Mouse (Mus musculus) C3H10T1/2 (cell line): Measurements from ENCODE around the gene Rin2. TPM values are rescaled to one million over a fixed set of nuclear protein-coding genes. Genes with fewer than 3 reads are reported as not detected.

Experiments used
- polyA plus RNA-seq, 2 experiments: library from polyadenylated mRNA; unstranded; fragments of >200 nt; fragmentation: generic; extraction: Trizol; gene quantifications; one replicate each; pipeline ENCODE4 v1.2.1; 2012; ENCODE audit warnings: missing spikeins in 2 of 2

Rin2 gene
- 10 to 100 TPM in 1 of 2 experiments, under 1 TPM in 1; 0.87 to 26.2 TPM for polyA plus RNA-seq

DNA sequence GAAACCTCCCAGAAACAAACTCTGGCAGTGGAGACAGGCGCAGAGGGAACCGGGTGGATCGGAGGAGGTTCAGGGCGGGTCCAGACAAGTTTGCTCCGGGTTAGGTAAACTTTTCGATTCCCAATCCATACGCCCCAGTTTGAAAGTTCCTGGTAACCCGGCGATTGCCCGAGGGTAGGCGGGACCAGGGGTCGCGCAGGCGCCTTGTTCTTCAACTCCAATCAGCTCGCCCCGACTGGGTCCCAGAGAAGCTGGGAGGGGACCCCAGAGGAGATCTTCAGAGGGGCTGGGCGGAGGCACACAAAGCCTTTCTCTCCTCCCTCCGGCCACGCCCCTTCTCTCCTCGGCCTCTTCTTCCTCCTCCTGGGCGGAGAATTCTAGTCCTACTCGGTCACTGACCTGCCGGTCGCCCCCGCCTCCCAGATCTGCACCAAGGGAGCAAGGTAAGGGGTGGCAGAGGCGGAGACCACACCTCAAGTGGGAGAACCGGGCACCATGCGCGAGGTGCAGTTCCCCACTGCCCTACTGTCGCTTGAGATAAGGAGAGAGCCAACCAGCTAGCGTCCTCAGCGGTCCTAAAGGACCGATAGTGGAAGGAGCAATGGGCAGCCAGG is at the start of gene Rin2:
TSS of gene Rin2 (plus strand) at position 74 of the 614 bp plus-strand sequence.

DNA sequence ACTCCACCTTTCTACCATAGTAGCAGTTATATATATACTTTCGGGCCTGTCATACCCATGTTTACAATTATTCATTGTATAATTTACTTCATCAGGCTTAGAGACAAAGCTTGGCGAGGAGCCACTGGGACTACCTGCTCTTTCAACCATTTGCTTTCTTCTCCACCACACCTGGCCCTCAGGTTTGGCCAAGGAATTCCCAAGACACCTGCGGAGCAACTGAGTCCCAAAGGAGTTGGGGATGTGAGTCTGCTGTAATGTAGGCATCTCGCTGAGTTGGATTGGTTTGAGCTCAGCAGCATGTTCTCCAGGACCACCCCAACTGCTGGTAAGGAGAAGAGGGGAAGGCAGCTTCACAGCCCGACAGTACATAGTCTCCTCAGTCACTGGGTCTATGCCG is 226.8 kb downstream of the Rin2 start, which contains the start of gene Naa20:
TSS of gene Naa20 (plus strand) at position 239 of the 400 bp plus-strand sequence.

GRCm38 (mm10) chr2:145934339-145935231 is 259.6 kb downstream of the Rin2 start, which contains the start of the genes Cfap61 and Crnkl1:
TSS of gene Cfap61 (plus strand) at chr2:145934784.
TSS of gene Crnkl1 (minus strand) at chr2:145935014.

Other genes with a start within 250 kb of the Rin2 start
- 10 to 100 TPM in 1 of 2 experiments, 1 to 10 TPM in 1; 4.4 to 29.2 TPM for gene Naa20, start 226.9 kb downstream of the Rin2 start, polyA plus RNA-seq